Mouse (Mus musculus): ENCODE data around the gene Ttc22. TPM values are rescaled to one million over a fixed set of nuclear protein-coding genes. Genes with fewer than 3 reads are reported as not detected.
A peak's percentile ranks its signal among the peaks of the same experiment; 100 is the strongest.

The Ttc22 gene
- polyA plus RNA-seq (2016; fragmentation: Nextera tagmentation; extraction: Ambion mirVana) = not detected in 2 replicates

DNA sequence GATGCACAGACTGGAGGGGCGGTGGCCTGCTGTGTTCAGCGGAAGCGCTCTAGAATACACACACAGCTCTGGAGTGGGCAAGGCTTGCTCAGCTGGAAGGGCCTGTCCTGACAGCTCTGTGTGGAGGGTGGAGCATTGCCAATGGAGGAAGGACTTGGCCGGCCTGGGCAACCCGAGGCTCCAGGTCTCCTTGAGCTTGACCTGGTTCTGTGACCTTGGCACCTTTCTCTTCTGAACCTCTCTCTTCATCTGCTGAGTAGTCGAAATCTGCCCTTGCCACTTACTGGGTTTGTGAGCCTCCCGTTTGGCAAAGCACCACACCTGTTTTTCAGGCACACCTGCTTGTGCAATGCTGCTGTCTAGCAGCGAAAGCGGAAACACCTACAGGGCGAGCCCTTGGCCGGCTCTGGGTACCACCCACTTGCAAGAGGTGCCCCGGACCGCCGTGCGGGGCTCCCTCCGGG lies at the start of gene Ttc22:
Ttc22 (plus strand) TSS at position 403 of the 464 bp plus-strand sequence.
- H3K4me3 ChIP-seq = peak within 1 kb of the TSS; percentile 13
- H3K27ac ChIP-seq = no peak within 1 kb of the TSS
- H3K9me3 ChIP-seq = no peaks in the 10 kb centered on the region
- H3K27me3 ChIP-seq (ENCODE audit: insufficient read depth, poor library complexity, severe bottlenecking) = peaks cover 72% of the 10 kb centered on the region
- 31% methylated on average over 16 of the region's 16 CpGs for WGBS
- peaks cover 20% of the 10 kb centered on the region for H3K4me1 ChIP-seq (replicated peaks)
- DNase-seq (ENCODE audit: low spot score) = no peak
- no peaks in the 10 kb centered on the region for H3K36me3 ChIP-seq

- WGBS = 92% methylated on average over 8 of the region's 8 CpGs
- Histone ChIP-seq H3K27me3 (ENCODE audit: insufficient read depth, poor library complexity, severe bottlenecking) (no peaks in the 10 kb centered on the region), H3K4me3 (no peak overlapping the region), H3K27ac (no peak overlapping the region), H3K36me3 (peaks cover 100% of the 10 kb centered on the region), H3K4me1 (replicated peaks) (0 out of 2 replicates have a peak, but pooled peaks cover 2% of the 10 kb centered on the region), H3K9me3 (no peaks in the 10 kb centered on the region)
- no peak for DNase-seq (ENCODE audit: low spot score)
Observed at GRCm38 (mm10) chr4:106575022-106575421, 47.2 kb upstream of the Ttc22 start.

DNA sequence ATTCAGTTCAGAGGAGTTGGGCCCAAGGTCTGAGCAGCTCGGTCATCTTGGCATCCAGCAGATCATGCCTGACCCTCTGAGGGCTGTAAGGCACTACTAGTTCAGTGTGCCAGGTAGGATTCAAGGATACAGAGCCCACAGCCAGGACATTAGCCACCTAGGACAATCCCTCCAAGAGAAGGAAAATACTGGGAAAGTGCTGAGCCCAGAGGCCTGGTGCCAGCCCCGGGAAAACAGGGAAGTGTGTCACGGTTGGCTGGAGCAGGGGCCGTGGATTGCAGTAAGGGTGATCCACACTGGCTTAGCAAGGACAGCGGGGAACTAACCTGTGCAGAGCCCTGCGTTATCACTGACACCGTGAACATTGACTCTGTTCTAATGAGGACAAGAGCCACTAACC lies 44.7 kb upstream of the Ttc22 start:
- Histone ChIP-seq H3K27ac (no peak overlapping the region), H3K4me1 (replicated peaks) (peaks cover 2% of the 10 kb centered on the region; the same call in 1 of the 2 replicates), H3K9me3 (no peaks in the 10 kb centered on the region), H3K36me3 (peaks cover 100% of the 10 kb centered on the region), H3K4me3 (no peak overlapping the region), H3K27me3 (ENCODE audit: insufficient read depth, poor library complexity, severe bottlenecking) (no peaks in the 10 kb centered on the region)
- no peak for DNase-seq (ENCODE audit: low spot score)
- 81% methylated on average over 7 of the region's 7 CpGs for WGBS

DNA sequence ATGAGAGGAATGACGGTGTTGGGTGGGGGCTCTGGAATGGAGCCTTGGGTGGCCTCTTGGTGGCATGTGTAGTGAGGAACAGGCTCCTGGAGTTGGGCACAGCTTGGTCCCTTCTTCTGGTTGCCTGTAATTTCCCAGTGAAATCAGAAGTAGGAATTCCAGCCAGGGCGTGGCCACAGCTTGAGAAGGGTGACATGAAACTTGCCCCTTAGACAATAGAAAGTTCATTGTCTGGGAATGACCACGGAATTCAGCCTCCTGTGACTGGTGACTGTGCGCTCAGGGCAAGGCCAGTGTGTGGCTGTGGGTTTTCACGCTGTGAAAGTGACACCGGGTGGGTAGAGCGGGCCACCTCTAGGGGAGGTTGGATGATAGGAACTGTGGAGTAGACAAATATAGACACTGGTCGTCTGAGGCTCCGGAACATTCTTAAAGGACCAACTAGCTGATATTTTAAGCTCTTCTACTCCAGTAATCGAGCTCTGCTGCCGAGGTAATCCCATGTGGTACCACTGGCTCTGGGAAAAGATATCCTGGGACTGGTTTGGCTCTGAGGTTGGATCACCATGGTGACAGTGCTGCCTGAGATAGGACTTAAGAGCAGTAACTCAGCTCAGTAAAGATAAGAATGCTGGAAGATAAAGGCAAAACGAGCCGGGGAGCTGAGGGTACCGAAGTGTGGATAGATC lies 40.9 kb upstream of the Ttc22 start:
- Histone ChIP-seq H3K36me3 (peaks cover 100% of the 10 kb centered on the region), H3K27me3 (ENCODE audit: insufficient read depth, poor library complexity, severe bottlenecking) (no peaks in the 10 kb centered on the region), H3K27ac (no peak overlapping the region), H3K4me1 (replicated peaks) (peaks cover 2% of the 10 kb centered on the region; the same call in 1 of the 2 replicates), H3K9me3 (no peaks in the 10 kb centered on the region), H3K4me3 (no peak overlapping the region)
- no peak for DNase-seq (ENCODE audit: low spot score)
- 90% methylated on average over 14 of the region's 14 CpGs for WGBS

DNA sequence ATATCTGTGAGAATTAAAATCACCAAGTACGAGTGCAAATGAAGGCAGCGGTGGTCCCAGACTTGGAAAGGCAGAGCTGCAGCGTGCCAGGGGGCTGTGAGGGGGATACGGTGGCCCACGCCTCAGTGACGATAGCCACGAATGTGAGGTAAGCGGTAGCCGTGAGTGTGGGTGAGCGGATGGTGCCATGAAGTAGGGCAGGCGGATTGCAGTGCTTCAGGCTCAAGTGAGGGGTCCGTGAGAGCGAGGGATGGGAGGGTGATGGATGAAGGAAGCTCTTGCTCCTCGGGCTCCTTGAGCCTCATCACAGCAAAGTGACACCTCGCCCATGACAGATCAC lies 40.4 kb upstream of the Ttc22 start:
- no peak overlapping the region for H3K4me3 ChIP-seq
- no peaks in the 10 kb centered on the region for H3K9me3 ChIP-seq
- H3K27me3 ChIP-seq (ENCODE audit: insufficient read depth, poor library complexity, severe bottlenecking) = no peaks in the 10 kb centered on the region
- no peak for DNase-seq (ENCODE audit: low spot score)
- no peak overlapping the region for H3K27ac ChIP-seq
- 94% methylated on average over 15 of the region's 15 CpGs for WGBS
- peaks cover 100% of the 10 kb centered on the region for H3K36me3 ChIP-seq
- peaks cover 2% of the 10 kb centered on the region; the same call in 1 of the 2 replicates for H3K4me1 ChIP-seq (replicated peaks)

DNA sequence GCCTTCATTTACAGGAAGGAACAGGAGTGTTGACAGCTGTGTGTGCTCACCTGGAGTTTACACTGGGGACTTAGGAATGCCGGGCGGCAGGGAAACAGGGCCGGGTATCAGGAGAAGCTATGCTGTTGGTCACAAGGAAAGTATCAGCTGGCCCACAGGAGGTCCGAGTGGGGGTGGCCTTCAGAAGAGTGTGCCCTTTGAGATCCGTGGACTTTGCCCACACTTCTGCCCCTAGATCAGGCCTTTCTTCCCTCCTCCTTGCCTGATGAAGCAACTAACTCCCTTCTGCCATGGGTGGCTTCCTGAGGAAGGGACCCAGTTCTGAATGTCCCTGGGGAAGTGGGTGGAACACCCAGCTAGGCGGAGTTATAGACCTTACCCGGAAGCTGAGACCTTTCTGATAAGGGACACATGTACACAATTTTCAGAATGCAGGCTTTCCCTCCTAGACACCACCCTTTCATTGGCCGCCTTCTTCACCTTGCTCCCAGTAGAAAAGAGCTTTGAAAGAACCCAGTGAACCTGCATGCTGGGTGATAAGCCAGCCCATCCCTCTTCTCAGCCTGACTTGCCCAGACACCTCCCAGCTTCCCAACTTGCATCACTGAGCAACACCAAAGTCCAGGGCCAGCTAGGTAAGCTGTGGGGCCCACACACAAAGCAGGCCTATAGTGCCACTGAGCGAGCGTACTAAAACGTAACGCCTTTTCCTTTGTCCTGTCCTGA lies 39.6 kb upstream of the Ttc22 start:
- Histone ChIP-seq H3K4me3 (no peak overlapping the region), H3K36me3 (peaks cover 100% of the 10 kb centered on the region), H3K4me1 (replicated peaks) (no peaks in the 10 kb centered on the region; the same call in 1 of the 2 replicates), H3K27ac (no peak overlapping the region), H3K9me3 (no peaks in the 10 kb centered on the region), H3K27me3 (ENCODE audit: insufficient read depth, poor library complexity, severe bottlenecking) (no peaks in the 10 kb centered on the region)
- 91% methylated on average over 12 of the region's 12 CpGs for WGBS
- DNase-seq (ENCODE audit: low spot score) = no peak

GRCm38 (mm10) chr4:106584665-106585064 lies 37.6 kb upstream of the Ttc22 start:
- Histone ChIP-seq H3K27me3 (ENCODE audit: insufficient read depth, poor library complexity, severe bottlenecking) (no peaks in the 10 kb centered on the region), H3K36me3 (peaks cover 100% of the 10 kb centered on the region), H3K27ac (no peak overlapping the region), H3K4me1 (replicated peaks) (no peaks in the 10 kb centered on the region; the same call in 1 of the 2 replicates), H3K4me3 (no peak overlapping the region), H3K9me3 (no peaks in the 10 kb centered on the region)
- no peak for DNase-seq (ENCODE audit: low spot score)
- 91% methylated on average over 4 of the region's 4 CpGs for WGBS

GRCm38 (mm10) chr4:106587075-106587474 lies 35.2 kb upstream of the Ttc22 start:
- 90% methylated on average over 6 of the region's 6 CpGs for WGBS
- Histone ChIP-seq H3K4me3 (no peak overlapping the region), H3K4me1 (replicated peaks) (no peaks in the 10 kb centered on the region), H3K27me3 (ENCODE audit: insufficient read depth, poor library complexity, severe bottlenecking) (no peaks in the 10 kb centered on the region), H3K36me3 (peaks cover 97% of the 10 kb centered on the region), H3K9me3 (no peaks in the 10 kb centered on the region), H3K27ac (no peak overlapping the region)
- no peak for DNase-seq (ENCODE audit: low spot score)

DNA sequence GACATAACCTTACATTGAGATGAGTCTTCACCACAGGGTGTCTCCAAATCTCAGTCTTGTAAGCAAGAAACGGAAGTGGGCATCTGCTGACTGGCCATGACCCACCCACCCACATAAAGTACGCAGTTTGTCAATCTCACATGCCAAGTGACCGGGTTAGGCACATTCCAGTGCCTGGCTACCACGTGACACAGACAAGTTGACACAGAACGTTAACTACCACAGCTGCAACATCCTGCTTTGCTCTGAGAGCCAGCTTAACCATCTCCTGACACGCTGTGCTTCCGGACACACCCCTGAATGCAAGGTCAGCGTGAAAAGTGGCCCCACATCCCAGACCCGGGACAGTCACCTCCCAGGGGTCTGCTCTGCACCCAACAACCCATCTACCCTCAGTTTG lies 32.1 kb upstream of the Ttc22 start:
- no peaks in the 10 kb centered on the region for H3K9me3 ChIP-seq
- peaks cover 66% of the 10 kb centered on the region for H3K36me3 ChIP-seq
- no peak overlapping the region for H3K27ac ChIP-seq
- H3K4me3 ChIP-seq = no peak overlapping the region
- DNase-seq (ENCODE audit: low spot score) = no peak
- H3K27me3 ChIP-seq (ENCODE audit: insufficient read depth, poor library complexity, severe bottlenecking) = no peaks in the 10 kb centered on the region
- 84% methylated on average over 9 of the region's 9 CpGs for WGBS
- H3K4me1 ChIP-seq (replicated peaks) = no peaks in the 10 kb centered on the region

- no peak overlapping the region for H3K4me3 ChIP-seq
- no peak for DNase-seq (ENCODE audit: low spot score)
- no peaks in the 10 kb centered on the region for H3K4me1 ChIP-seq (replicated peaks)
- H3K27ac ChIP-seq = no peak overlapping the region
- no peaks in the 10 kb centered on the region for H3K9me3 ChIP-seq
- peaks cover 59% of the 10 kb centered on the region for H3K36me3 ChIP-seq
- WGBS = 90% methylated on average over 9 of the region's 9 CpGs
- H3K27me3 ChIP-seq (ENCODE audit: insufficient read depth, poor library complexity, severe bottlenecking) = no peaks in the 10 kb centered on the region
Observed at GRCm38 (mm10) chr4:106590871-106591270, 31.4 kb upstream of the Ttc22 start.

- H3K4me3 ChIP-seq = no peak overlapping the region
- H3K36me3 ChIP-seq = peaks cover 31% of the 10 kb centered on the region
- H3K9me3 ChIP-seq = no peaks in the 10 kb centered on the region
- no peaks in the 10 kb centered on the region for H3K27me3 ChIP-seq (ENCODE audit: insufficient read depth, poor library complexity, severe bottlenecking)
- no peaks in the 10 kb centered on the region for H3K4me1 ChIP-seq (replicated peaks)
- 61% methylated on average over 7 of the region's 7 CpGs for WGBS
- no peak for DNase-seq (ENCODE audit: low spot score)
- H3K27ac ChIP-seq = no peak overlapping the region
Observed at GRCm38 (mm10) chr4:106593636-106594035, 28.6 kb upstream of the Ttc22 start.

GRCm38 (mm10) chr4:106596200-106596599 lies 26.0 kb upstream of the Ttc22 start:
- H3K4me3 ChIP-seq = no peak overlapping the region

DNA sequence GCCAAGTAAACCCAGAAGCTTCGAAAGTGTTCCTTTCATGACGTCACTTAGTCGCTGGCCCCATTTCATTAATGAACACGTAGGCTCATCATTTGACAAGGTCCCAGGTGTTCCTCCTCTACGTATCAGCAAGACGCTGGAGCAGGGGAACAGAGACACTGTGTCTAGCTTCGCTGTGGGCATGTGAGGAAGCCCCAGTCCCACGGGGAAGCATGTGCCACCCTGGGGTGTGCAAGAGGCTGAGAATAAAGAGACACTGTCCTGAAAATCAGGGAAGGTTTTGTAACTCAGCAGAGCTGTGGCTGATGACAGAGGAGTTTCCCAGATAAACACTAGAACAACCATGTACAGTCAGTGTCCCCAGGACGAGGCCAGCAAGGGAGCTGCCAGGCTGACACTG lies 25.2 kb upstream of the Ttc22 start:
- Histone ChIP-seq H3K27ac (no peak overlapping the region), H3K4me1 (replicated peaks) (no peaks in the 10 kb centered on the region), H3K27me3 (ENCODE audit: insufficient read depth, poor library complexity, severe bottlenecking) (no peaks in the 10 kb centered on the region), H3K9me3 (no peaks in the 10 kb centered on the region), H3K4me3 (no peak overlapping the region), H3K36me3 (no peaks in the 10 kb centered on the region)
- WGBS = 83% methylated on average over 9 of the region's 9 CpGs
- DNase-seq (ENCODE audit: low spot score) = no peak

More at GRCm38 (mm10) chr4:106596200-106596599, 26.0 kb upstream of the Ttc22 start:
- DNase-seq (ENCODE audit: low spot score) = no peak
- Histone ChIP-seq H3K9me3 (no peaks in the 10 kb centered on the region), H3K27ac (no peak overlapping the region), H3K36me3 (peaks cover 5% of the 10 kb centered on the region), H3K27me3 (ENCODE audit: insufficient read depth, poor library complexity, severe bottlenecking) (no peaks in the 10 kb centered on the region), H3K4me1 (replicated peaks) (no peaks in the 10 kb centered on the region)
- WGBS = 64% methylated on average over 3 of the region's 3 CpGs

Measured in hindbrain, embryonic 10.5 days (tissue).